Mouse (Mus musculus) hindbrain, embryonic 11.5 days (tissue): ENCODE results near the gene Ltbp4. TPM values are rescaled to one million over a fixed set of nuclear protein-coding genes. Genes with fewer than 3 reads are reported as not detected.

ENCODE experiments used
- ATAC-seq: fragments of 200-750 bp; cut with Nextera tagmentation; 2 replicates; pipeline ENCODE4 v1.8.0; 2017; ENCODE audit warnings: mild to moderate bottlenecking, moderate TSS enrichment, moderate library complexity; ENCODE audit not compliant: low FRiP score
- DNase-seq: peaks from one replicate; pipeline ENCODE4 v3.0.0-alpha.2; 2015; ENCODE audit warnings: low spot score
- H3K27ac ChIP-seq: fragments of 300-500 bp; sonication (generic); 2 replicates; pipeline ENCODE4 v1.5.1; 2014; ENCODE audit warnings: mild to moderate bottlenecking, low read depth, low read length
- H3K27me3 ChIP-seq: fragments of 300-500 bp; sonication (generic); 2 replicates; pipeline ENCODE4 v1.6.1; 2014; ENCODE audit warnings: mild to moderate bottlenecking, low read length, moderate library complexity, mixed read lengths; ENCODE audit not compliant: control insufficient read depth, insufficient read depth
- H3K36me3 ChIP-seq: fragments of 300-500 bp; sonication (generic); 2 replicates; pipeline ENCODE4 v1.6.1; 2014; ENCODE audit warnings: mild to moderate bottlenecking, low read length, moderate library complexity, mixed read lengths; ENCODE audit not compliant: control insufficient read depth, insufficient read depth
- H3K4me1 ChIP-seq: fragments of 300-500 bp; sonication (generic); replicated peaks from 2 replicates; pipeline ENCODE4 v1.6.1; 2014; ENCODE audit warnings: low read length, mixed read lengths; ENCODE audit not compliant: control insufficient read depth, insufficient read depth
- H3K4me2 ChIP-seq: fragments of 300-500 bp; sonication (generic); replicated peaks from 2 replicates; pipeline ENCODE4 v1.6.1; 2014; ENCODE audit warnings: mild to moderate bottlenecking, low read depth, low read length
- H3K4me3 ChIP-seq: fragments of 300-500 bp; sonication (generic); 2 replicates; pipeline ENCODE4 v1.5.1; 2014; ENCODE audit warnings: low read depth, low read length
- H3K9ac ChIP-seq: fragments of 300-500 bp; sonication (generic); 2 replicates; pipeline ENCODE4 v1.6.1; 2014; ENCODE audit warnings: low read depth, low read length
- H3K9me3 ChIP-seq: fragments of 300-500 bp; sonication (generic); 2 replicates; pipeline ENCODE4 v1.6.1; 2016; ENCODE audit warnings: low read length; ENCODE audit not compliant: control insufficient read depth
- WGBS: fragments of 180-500 bp; shearing (Covaris S2); extraction: QIAGEN DNeasy Blood & Tissue Kit; methylation state at CpG from one replicate; pipeline ENCODE4 v1.1.7; 2014; 5-methylcytosine and 5-hydroxymethylcytosine counted together
- polyA plus RNA-seq: library from polyadenylated mRNA; unstranded; fragments of >200 nt; fragmentation: Nextera tagmentation; extraction: Ambion mirVana; gene quantifications from 2 replicates; pipeline ENCODE4 v1.2.1, GENCODE M21; 2014

The Ltbp4 gene
- polyA plus RNA-seq, 1 experiment from 2014 or later: 2.4 TPM

DNA sequence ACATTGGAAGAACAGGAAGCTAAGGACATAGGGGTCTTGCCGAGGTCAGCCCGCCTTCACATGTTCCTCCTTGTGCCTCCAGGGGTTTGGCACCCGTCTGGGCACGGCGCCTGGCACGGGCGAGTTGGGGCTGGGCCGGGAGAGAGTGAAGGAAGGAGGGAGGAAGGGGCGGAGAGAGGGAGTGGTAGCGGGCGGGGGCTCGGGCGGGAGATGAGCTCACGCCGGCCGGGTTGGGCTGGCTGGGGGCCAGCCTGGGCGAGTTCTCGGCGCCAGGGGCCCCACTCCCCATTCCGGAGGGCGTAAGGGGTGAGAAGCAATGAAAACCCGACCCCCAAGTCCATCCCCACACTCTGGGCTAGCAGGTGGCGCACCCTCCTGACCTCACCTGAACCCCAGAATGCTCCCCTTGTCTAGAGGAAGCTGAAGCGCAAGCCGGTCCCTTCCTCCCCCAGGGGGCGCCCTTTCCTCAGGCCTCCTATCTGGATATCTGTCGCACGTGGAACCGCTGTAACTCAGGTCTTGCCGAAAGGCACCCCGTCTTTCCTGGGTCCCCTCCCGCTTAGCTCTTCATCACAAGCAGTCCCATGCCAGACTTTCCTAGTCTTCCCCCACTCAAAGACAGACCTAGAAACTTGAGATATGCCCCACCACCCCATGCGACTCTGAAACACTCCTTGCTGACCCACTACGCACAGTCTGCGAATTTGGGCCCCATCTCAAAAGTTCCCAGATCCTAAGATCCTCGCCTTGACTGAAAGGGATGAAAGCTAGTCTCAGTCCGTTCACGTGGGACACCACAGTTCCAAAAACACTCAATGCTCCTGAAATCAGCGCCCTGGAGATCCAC lies 4.9 kb downstream of the Ltbp4 start:
- peaks cover 94% of the 10 kb centered on the region for H3K27me3 ChIP-seq
- H3K9ac ChIP-seq: no peak overlapping the region
- ATAC-seq: no peak
- H3K9me3 ChIP-seq: no peaks in the 10 kb centered on the region
- peaks cover 21% of the 10 kb centered on the region for H3K4me1 ChIP-seq
- H3K4me3 ChIP-seq: peak overlapping the region; percentile 31
- H3K27ac ChIP-seq: no peak overlapping the region
- H3K36me3 ChIP-seq: no peaks in the 10 kb centered on the region
- peak; percentile 88 for DNase-seq
- H3K4me2 ChIP-seq: peak overlapping the region; percentile 57
- WGBS: under 1% methylated on average over 37 of the region's 39 CpGs

DNA sequence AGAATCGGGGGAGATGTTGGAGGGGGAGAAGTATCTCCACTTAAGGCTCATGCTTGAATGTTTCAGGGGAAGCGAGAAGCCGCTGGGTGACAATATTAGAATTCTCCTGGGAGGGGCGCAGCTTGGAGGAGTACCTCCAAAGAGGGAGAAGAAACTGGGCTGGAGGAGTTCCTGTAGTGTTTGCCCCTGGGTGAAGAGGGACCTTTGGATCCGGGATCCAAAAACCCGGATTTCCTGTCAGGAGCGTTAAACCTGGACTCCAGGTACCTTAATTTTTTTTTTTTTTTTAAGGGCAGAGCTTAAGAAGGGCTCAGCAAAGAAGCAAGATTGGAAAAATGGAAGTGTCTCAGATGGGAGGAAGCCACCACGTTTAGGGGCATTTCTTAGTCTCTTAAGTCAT lies 5.6 kb downstream of the Ltbp4 start:
- Histone ChIP-seq H3K4me2 (no peak overlapping the region), H3K4me1 (peaks cover 21% of the 10 kb centered on the region), H3K4me3 (no peak overlapping the region), H3K27me3 (peaks cover 96% of the 10 kb centered on the region), H3K36me3 (no peaks in the 10 kb centered on the region), H3K27ac (no peak overlapping the region), H3K9ac (no peak overlapping the region), H3K9me3 (no peaks in the 10 kb centered on the region)
- DNase-seq (no peak), ATAC-seq (no peak)
- WGBS: 6% methylated on average over 8 of the region's 8 CpGs

DNA sequence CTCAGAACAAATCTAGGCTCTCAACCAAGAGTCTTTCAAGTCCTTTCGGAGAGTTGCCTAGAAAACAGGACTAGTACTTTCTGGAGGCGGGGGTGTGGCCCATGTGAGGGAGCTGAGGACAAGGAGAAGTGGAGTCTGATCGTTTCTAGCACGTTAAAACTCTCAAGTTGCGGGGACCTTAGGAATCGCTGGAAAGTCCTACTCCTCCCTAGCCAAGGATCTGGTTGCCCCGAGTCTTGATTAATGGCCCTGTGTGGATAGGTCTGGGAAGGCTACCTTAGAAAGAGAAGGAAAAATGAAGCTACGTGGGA lies 6.0 kb downstream of the Ltbp4 start:
- Histone ChIP-seq H3K4me2 (no peak overlapping the region), H3K9ac (no peak overlapping the region), H3K4me1 (peaks cover 21% of the 10 kb centered on the region), H3K27me3 (peaks cover 97% of the 10 kb centered on the region), H3K36me3 (no peaks in the 10 kb centered on the region), H3K4me3 (no peak overlapping the region), H3K9me3 (no peaks in the 10 kb centered on the region), H3K27ac (no peak overlapping the region)
- DNase-seq (no peak), ATAC-seq (no peak)
- WGBS: 5% methylated on average over 8 of the region's 8 CpGs

DNA sequence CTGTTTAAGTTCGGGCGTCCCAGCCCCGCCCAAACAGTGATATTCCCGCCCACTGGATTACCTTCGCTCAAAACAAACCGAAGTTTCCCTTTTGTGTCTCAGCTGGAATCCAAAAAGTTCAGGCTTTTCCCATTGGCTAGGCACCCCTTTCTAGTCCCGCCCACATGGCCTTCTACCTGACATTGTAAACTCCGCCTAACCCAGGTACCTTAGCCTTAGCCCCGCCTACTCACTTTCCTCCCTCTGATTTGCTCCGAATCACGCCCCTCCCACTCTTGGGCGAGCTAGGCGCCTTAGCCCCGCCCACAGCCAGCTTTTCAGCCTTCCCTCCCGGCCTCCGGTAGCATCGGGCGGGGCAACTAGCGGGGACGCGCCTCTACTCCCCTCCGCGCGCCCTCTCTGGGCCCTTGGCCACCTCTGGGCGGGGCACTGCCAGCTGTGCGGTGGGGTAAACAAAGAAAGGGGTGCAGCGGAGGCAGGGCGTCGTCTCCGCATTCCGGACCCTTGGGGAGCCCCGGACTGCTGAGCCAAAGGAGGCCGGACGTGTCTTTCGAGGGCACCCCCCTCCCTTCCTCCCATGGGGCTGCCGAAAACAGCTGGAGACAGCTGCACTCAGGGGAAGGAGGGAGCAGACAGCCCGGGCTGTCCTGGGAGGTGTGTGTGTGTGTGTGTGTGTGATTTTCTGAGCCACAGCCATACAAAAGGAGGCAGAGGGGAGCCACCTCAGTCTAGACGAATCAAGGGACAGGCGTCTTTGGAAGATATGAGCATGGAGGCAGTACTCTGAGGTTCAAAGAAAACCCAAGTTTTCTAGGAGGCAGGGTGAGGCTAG lies 6.6 kb downstream of the Ltbp4 start:
- ATAC-seq (0 out of 2 replicates have a peak, but pooled peaks have one; percentile 10), DNase-seq (peak; percentile 81)
- H3K27me3 ChIP-seq: peaks cover 98% of the 10 kb centered on the region
- no peak overlapping the region for H3K9ac ChIP-seq
- H3K4me1 ChIP-seq: peaks cover 24% of the 10 kb centered on the region
- H3K4me3 ChIP-seq: peak overlapping the region; percentile 30
- H3K27ac ChIP-seq: no peak overlapping the region
- H3K9me3 ChIP-seq: no peaks in the 10 kb centered on the region
- H3K36me3 ChIP-seq: no peaks in the 10 kb centered on the region
- WGBS: 1% methylated on average over 35 of the region's 39 CpGs
- H3K4me2 ChIP-seq: peak overlapping the region; percentile 56

DNA sequence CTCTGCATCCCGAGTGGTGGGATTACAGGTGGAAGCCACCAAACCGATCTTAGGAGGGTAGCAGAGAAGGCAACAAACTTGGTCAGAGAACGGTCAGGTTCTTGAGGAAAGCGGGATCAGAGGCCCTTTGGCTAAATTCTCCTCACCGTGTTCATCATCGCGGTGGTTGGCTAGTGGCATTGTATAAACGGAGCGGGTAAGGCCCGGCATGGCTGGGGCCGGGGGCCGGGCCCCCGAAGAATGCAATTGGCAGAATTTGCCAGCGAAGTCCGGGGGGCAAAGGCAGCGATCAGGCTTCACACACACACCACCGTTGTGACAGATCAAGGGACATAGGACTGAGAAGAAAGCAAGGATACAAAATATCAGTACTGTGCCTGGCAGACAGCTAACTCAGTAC lies 7.5 kb downstream of the Ltbp4 start:
- ATAC-seq (no peak), DNase-seq (no peak)
- no peak overlapping the region for H3K9ac ChIP-seq
- no peaks in the 10 kb centered on the region for H3K36me3 ChIP-seq
- H3K27me3 ChIP-seq: peaks cover 98% of the 10 kb centered on the region
- peaks cover 24% of the 10 kb centered on the region for H3K4me1 ChIP-seq
- H3K4me3 ChIP-seq: no peak overlapping the region
- no peaks in the 10 kb centered on the region for H3K9me3 ChIP-seq
- WGBS: 23% methylated on average over 17 of the region's 17 CpGs
- H3K27ac ChIP-seq: no peak overlapping the region
- no peak overlapping the region for H3K4me2 ChIP-seq

DNA sequence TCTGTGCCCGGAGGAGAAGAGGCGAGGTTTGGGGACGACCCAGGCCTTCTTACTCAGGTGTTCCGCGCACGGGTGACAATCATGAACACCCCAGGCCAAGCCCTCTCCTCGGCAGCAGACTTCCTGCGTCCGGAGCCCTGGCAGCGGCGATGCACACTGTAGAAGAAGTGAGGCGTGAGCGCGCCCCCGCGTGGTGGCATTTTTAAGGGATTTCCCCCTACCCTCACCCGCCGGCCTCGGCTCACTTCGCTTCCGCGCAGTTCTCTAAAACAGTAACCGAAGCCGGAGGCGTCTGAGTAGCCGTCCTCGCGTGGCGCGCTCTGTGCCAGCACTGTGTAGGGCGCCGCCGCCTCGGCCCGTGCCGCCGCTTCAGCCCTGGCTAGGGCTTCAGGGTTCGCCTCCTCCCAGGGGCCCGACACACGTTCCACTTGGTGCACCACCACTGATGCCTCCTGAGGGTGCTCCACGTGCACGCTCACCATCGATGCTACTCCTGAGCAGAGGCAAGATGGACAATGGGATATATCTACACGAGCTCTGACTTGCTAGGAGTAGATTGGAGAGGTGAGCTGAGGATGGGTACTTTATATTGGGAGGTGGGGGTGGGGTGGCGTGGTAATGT lies 8.1 kb downstream of the Ltbp4 start:
- no peak overlapping the region for H3K27ac ChIP-seq
- peak; percentile 17; the same call in 1 of the 2 replicates for ATAC-seq
- H3K9ac ChIP-seq: 0 out of 2 replicates have a peak overlapping the region, but pooled peaks have one; percentile 12
- peaks cover 97% of the 10 kb centered on the region for H3K27me3 ChIP-seq
- H3K9me3 ChIP-seq: no peaks in the 10 kb centered on the region
- peaks cover 20% of the 10 kb centered on the region for H3K4me1 ChIP-seq
- peak overlapping the region; percentile 6; the same call in 1 of the 2 replicates for H3K4me3 ChIP-seq
- peak; percentile 93 for DNase-seq
- H3K36me3 ChIP-seq: no peaks in the 10 kb centered on the region
- H3K4me2 ChIP-seq: peak overlapping the region; percentile 38
- WGBS: 4% methylated on average over 45 of the region's 45 CpGs

DNA sequence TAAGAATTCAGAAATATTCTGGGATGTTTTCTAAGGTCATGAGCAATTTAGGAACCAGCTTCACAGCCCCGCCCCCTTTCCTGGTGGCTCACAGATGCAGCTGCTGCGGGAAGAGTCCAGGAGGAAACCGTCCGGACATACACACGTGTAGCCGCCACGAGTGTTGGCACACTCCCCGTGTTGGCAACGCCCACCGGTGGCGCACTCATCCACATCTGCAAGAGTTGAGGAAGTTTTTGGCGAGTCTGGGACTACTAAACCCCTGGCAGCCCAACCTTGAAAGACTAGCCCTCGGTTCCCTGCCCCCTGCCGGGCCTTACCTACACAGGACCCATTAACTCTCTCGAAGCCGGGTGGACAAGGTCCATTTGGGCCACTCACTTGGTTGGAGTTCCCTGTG lies 8.8 kb downstream of the Ltbp4 start:
- WGBS: 31% methylated on average over 16 of the region's 16 CpGs
- H3K27ac ChIP-seq: no peak overlapping the region
- H3K9ac ChIP-seq: no peak overlapping the region
- no peaks in the 10 kb centered on the region for H3K36me3 ChIP-seq
- peaks cover 90% of the 10 kb centered on the region for H3K27me3 ChIP-seq
- no peaks in the 10 kb centered on the region for H3K9me3 ChIP-seq
- no peak for DNase-seq
- no peak overlapping the region for H3K4me2 ChIP-seq
- no peak overlapping the region for H3K4me3 ChIP-seq
- peaks cover 17% of the 10 kb centered on the region for H3K4me1 ChIP-seq
- ATAC-seq: no peak

DNA sequence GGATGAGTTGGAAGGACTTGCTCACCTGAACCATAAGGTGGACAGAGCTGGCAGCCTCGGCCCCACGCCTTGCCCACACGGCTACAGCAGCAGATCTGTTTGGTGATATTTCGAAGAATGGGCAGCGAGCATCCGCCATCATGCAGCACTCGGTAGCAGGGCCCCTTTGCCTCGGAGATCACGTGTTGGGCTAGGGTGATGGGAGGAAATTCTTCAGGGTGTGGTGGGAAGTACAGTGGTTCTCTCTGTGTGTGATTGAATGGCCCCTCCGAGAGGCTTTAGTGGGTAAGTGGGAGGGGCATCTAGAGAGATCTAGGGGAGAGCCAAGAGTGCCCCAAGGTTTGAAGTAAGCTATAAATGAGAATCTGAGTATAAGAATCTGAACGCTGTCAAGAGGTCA lies 9.3 kb downstream of the Ltbp4 start:
- H3K4me2 ChIP-seq: no peak overlapping the region
- H3K27ac ChIP-seq: no peak overlapping the region
- ATAC-seq (no peak), DNase-seq (no peak)
- no peaks in the 10 kb centered on the region for H3K9me3 ChIP-seq
- no peaks in the 10 kb centered on the region for H3K36me3 ChIP-seq
- WGBS: 88% methylated on average over 11 of the region's 11 CpGs
- H3K9ac ChIP-seq: no peak overlapping the region
- peaks cover 15% of the 10 kb centered on the region for H3K4me1 ChIP-seq
- peaks cover 86% of the 10 kb centered on the region for H3K27me3 ChIP-seq
- no peak overlapping the region for H3K4me3 ChIP-seq
